Mouse (Mus musculus) liver (tissue): Measurements from ENCODE around the gene Rhd.
"Not testable (repeated sequence)": the region's sequence is repeated elsewhere in the genome, so short reads cannot be mapped to it uniquely, and the experiment has no call there.

Experiments
- DNase-seq: peaks from one replicate; pipeline ENCODE4 v3.0.0-alpha.2; 2020; ENCODE audit warnings: mixed read lengths

The Rhd gene

GRCm38 (mm10) chr4:134863937-134864729 is at the start of gene Rhd:
Rhd (plus strand) TSS chr4:134864536.
- peak; percentile 93 for DNase-seq

GRCm38 (mm10) chr4:134817706-134818105 is 46.6 kb upstream of the Rhd start:
- no peak for DNase-seq

DNA sequence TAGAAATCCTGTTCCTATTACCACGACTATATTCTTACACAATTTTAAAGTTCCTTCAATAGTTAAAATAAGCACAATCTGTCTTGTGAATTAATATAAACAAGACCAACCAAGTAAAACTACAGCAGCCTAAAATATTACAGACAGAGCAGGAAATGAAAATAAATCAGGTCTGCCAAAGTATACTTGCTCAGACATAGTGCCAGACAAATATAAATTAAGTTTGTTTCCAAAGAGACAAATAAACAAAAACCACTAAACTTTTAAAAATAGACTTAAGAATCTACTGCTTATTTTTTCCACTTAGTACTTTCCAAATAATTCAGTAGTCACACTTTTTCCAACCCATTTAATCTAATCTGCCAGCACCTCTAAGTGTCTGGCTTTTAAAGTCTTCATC is 43.3 kb upstream of the Rhd start:
- DNase-seq, result no peak

DNA sequence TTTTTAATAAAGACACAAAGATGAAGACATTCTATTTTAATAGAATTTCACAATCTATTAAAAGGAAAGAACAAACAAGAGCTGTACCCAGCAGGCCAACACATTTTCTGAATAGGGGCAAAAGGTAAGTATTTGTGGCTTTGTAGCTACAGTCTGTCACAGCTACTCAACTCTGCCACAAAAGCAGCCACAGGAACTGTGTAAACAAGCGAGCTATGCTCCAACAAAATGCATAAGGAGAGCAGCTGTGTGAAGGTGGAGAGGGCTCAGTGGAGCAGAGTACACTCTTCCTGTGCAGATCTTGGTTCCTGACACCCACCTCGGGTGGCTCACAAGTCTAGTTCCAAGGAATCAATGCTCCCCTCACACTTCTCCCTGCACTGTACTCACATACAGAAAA is 40.8 kb upstream of the Rhd start:
- no peak for DNase-seq

DNA sequence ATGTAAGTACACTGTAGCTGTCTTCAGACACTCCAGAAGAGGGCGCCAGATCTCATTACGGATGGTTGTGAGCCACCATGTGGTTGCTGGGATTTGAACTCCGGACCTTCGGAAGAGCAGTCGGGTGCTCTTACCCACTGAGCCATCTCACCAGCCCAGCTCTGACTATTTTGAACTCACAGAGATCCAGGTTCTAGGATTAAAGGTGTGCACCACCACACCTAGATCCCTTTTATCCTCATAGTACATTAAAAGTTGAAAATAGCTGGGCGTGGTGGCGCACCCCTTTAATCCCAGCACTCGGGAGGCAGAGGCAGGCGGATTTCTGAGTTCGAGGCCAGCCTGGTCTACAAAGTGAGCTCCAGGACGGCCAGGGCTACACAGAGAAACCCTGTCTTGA is 38.5 kb upstream of the Rhd start:
- not testable (repeated sequence) for DNase-seq

DNA sequence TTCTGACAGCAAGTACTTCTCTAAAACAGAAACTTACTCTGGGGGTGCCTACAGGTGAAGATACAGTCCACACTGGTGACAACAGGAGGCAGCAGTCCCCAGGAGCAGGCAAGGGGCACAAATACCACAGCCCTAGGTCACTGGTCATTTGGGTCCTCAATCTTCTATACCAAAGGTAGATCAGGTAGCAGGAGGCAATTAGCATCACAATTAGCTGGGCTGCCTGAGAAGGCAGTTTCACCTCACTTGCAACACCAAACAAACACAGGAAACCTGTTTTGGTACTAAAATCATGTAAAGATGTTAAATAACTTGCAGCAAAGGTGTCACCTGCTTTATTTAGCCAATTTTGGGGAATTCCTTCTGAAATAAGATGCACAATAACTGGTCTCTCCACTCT is 38.0 kb upstream of the Rhd start:
- no peak for DNase-seq

DNA sequence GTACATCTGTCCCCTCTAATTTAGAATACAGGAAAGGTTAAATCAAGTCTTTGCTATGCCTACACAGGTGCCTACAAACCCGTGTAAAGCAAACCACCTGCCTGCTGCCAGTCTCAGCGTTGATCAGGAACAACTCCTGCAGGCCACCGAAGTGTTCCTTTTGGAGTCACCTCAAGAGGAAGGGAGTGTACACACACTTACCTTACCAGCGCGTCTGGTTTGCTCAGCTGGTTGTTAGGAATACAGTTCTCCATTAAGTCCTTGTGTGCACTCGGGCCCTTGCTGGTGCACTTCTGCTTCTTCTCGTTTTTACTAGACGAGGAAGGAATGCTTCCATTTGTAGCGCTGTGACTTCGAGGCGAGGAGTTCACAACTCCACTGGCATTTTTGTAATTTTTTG is 36.5 kb upstream of the Rhd start:
- DNase-seq, result no peak

GRCm38 (mm10) chr4:134831934-134832333 is 32.4 kb upstream of the Rhd start:
- no peak for DNase-seq

DNA sequence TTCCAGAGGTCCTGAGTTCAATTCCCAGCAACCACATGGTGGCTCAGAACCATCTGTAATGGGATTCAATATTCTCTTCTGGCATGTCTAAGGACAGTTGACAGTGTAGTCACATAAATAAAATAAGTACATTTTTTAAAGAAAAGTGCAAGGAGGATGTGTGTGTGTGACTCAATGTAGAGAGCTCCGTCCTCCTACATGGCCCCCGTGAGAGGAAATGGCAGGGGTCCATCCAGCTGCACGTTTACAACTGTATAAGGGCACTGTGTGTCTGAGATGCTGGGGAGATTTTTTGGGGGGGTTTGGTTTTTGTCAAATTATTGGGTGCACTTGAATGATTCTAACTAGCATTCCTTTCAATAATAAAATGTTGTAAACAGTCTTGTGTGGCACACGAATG is 28.9 kb upstream of the Rhd start:
- no peak for DNase-seq

GRCm38 (mm10) chr4:134838221-134838620 is 26.1 kb upstream of the Rhd start:
- no peak for DNase-seq

GRCm38 (mm10) chr4:134838706-134839105 is 25.6 kb upstream of the Rhd start:
- not testable (repeated sequence) for DNase-seq

DNA sequence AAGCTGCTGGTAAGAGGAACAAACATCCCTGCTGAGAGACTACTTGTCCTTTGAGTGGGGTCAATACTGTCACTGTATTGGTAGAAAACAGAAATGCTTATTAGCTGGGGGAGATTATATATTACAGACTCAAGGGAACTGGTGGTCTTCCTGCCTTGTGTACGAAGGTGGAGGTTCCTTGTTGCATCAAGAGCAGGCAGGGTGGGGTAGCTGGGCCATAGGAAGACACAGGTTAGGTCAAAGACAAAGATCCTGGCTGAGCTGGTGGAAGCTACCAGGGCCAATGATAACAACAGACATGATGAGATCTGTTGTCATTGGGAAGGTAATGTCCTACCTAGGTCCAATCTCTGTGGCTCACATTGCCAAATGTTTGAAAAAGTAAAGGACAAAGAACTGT is 24.1 kb upstream of the Rhd start:
- no peak for DNase-seq

GRCm38 (mm10) chr4:134843566-134843965 is 20.8 kb upstream of the Rhd start:
- DNase-seq, result no peak

DNA sequence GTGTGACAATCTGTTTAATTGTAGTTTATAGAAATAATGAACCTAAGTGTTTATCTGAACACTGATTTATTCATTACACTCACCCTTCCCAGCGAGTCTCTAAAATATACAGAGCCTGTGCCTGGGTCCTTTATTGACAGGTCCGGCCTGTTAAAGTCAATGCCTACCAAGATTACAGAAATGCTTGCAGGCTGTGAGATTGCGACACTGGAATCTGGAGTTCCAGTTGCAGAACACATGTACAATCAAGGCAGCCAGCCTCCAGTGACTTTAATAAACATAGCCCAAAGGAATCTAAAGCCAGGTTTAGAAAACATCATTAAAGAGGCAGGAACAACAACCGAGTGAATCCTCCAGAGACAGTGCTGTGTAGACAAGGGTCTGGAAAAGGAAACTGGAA is 16.7 kb upstream of the Rhd start:
- no peak for DNase-seq

DNA sequence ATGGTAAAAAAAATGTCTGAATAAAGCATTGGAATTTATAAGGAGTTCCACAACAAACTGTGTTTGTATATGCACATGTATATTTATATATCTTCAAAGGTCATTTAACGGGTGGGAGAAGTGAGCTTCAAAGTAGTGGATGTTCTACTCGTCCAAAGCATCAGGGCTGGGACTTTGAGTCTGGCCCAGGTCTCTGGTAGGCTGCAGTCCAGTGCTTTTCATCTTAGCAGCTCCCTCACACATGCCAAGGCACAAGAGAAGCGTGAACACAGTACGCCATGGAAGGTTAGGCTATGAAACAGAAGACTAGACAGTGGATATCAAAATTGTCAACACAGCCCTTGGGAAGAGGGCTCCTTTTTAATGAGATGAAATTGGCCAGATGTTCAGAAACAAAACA is 13.8 kb upstream of the Rhd start:
- DNase-seq, result no peak

DNA sequence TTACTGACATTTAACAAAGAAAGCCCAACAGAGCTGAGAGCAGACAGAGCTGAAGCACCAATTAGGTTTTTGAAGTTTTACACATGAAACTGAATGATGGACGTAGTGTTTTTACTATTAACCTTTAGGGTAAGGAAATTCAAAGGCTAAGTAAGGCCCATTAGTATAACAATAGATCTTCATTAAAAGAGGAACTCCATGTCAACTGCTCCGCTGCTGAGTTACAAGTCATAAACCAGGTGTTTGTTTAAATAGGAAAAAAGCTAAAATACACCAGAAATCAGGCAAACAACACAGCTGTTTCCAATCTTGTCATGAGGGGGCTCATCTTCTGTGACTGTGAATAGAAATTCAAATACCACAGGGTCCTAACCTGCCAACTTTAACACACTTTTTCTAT is 13.1 kb upstream of the Rhd start:
- DNase-seq, result no peak

- no peak for DNase-seq
These were observed 12.5 kb upstream of the Rhd start for GRCm38 (mm10) chr4:134851876-134852275.

GRCm38 (mm10) chr4:134852438-134853255 is 11.7 kb upstream of the Rhd start:
- DNase-seq, result peak; percentile 83

DNA sequence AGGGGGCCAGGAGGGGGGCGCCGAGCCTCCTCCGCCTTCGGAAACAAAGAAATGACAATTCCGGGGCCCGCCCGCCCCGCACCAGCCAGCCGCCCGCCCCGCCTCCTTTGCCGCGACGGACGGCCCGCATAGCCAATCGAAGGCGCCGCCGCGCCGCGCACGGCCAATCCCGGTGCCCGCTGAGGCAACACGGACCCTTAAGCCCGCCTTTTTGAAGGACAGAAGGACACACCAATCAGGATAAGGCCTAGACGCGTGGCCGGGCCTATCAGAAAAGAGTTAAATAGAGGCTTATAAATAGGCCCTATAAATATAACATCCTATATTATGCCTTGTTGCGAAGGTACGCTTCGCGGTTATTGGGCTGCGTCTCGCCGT is 11.1 kb upstream of the Rhd start, which contains the start of gene Maco1:
TSS of gene Maco1 (minus strand) at position 87 of the 378 bp plus-strand sequence.
- peak; percentile 97 for DNase-seq

GRCm38 (mm10) chr4:134853637-134854485 is 10.5 kb upstream of the Rhd start:
- DNase-seq, result peak; percentile 96

DNA sequence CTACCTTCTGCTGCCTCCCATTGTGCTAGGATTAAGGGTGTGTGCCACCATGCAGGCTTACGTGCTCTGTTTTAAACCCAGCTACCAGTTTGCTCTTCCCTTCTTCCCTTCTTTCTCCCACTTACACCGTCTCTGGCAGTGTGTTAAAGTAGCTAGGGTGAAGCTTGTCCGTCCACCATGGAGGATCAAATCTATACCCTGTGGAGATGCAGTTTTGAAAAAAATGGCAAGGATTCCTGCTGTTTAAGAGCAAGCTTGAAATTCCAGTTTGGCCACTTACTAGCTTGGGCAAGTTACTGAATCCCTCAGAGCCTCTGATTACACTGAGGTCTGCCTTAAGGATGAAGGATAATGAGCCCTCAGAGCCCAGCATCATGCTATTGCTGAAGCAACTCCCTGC is 9.0 kb upstream of the Rhd start:
- no peak for DNase-seq

GRCm38 (mm10) chr4:134856056-134856455 is 8.3 kb upstream of the Rhd start:
- DNase-seq, result no peak

DNA sequence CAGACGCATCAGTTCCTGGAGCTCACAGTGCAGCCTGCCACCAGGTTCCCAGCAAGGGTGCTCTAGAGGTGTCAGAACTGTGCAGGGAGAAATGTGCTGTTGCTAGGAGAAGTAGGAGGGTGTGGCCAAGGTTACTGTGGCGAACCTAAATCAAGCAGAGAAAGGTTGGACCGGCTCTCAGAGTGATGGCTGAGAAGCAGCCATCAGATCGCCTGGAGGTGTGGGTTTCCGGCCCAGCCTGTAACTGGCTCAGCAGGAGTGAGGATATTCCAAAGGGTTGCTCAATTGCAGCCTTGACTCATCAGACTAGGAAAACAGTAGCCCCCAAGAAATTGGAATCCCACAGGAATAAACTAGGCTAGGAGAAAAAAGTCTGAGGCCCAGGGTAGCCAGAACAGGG is 7.8 kb upstream of the Rhd start:
- no peak for DNase-seq
